Mouse (Mus musculus) brain, embryonic 14.5 days (tissue): Measurements from ENCODE around the gene Scgb2b2. TPM values are rescaled to one million over a fixed set of nuclear protein-coding genes. Genes with fewer than 3 reads are reported as not detected.

ENCODE experiments used
- DNase-seq: peaks from one replicate; pipeline ENCODE4 v3.0.0-alpha.2; 2011; ENCODE audit warnings: low read depth
- CTCF ChIP-seq: fragments of 200-500 bp; IDR thresholded peaks from 2 replicates; pipeline ENCODE4 v1.5.1; 2012; ENCODE audit warnings: inconsistent platforms, mild to moderate bottlenecking, moderate library complexity, borderline replicate concordance; ENCODE audit not compliant: insufficient read depth, insufficient read length; ENCODE audit errors: extremely low read depth
- POLR2A ChIP-seq: fragments of 200-500 bp; IDR thresholded peaks from 2 replicates; pipeline ENCODE4 v1.6.1; 2012; ENCODE audit warnings: mild to moderate bottlenecking, inconsistent platforms, borderline replicate concordance; ENCODE audit not compliant: poor library complexity, insufficient read depth, insufficient read length, severe bottlenecking; ENCODE audit errors: extremely low read depth
- polyA plus RNA-seq: library from polyadenylated mRNA; depleted of rRNA; stranded (reverse); fragments of >200 nt; gene quantifications from 2 replicates; pipeline ENCODE4 v1.2.3, GENCODE M21; 2012; rRNA removed

Gene Scgb2b2
- not detected in 2 replicates for polyA plus RNA-seq

DNA sequence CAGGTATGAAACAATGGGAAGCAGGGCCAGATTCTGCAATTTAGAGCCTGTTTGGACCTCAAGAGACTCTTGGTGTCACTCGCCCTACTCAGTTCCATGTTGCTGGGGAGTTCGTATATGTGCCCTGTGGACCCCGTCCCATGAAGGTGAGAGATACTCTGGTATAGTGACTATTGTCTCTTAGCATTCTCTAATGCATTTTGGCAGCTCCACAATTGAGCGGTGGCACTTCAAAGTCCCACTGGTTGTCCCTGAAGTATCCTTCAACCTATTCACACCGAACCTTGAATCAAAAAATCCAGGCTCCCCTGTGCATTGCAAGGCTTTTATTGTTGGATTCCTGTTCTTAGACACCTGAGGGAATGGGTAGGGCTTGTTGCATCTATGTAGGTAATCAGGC, at the start of gene Scgb2b2:
TSS of gene Scgb2b2 (plus strand) at position 301 of the 400 bp plus-strand sequence.
- no peak for DNase-seq
- TF ChIP-seq POLR2A (no peak), CTCF (no peak)

DNA sequence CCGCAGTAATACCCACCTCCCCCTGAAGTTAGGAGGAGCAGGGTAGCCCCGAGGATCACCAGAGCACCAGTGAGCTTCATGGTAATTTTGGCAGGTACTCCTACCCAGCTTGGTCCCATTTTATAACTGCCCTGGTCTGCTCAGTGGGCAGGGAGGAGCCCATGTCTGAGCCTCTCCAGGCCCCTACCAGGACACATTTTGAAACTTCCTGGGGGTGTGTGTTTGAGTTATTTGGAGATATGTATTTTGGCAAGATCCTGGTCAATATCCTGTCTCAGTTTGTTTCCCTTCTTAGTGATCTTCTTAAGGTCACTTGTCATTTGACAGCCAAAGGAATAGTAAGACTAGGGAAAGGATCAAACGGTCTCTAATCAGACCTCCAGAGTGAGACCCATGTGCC, 1.4 kb downstream of the Scgb2b2 start, which contains the start of gene Scgb1b2:
TSS of gene Scgb1b2 (minus strand) at position 101 of the 400 bp plus-strand sequence.
- DNase-seq = no peak
- TF ChIP-seq POLR2A (no peak), CTCF (no peak)

Other genes with a start within 250 kb of the Scgb2b2 start
- 10.3 and 12.5 TPM in 2 replicates for gene Fxyd5, start 248.0 kb upstream of the Scgb2b2 start, polyA plus RNA-seq
- gene Fxyd7, start 239.0 kb upstream of the Scgb2b2 start, polyA plus RNA-seq = 51.6 and 74.4 TPM in 2 replicates
- gene Fxyd1, start 233.3 kb upstream of the Scgb2b2 start, polyA plus RNA-seq = 8.5 and 12.6 TPM in 2 replicates
- gene Lgi4, start 231.2 kb upstream of the Scgb2b2 start, polyA plus RNA-seq = 0.74 and 0.79 TPM in 2 replicates
- 1.9 TPM in 2 replicates for gene Fxyd3, start 213.8 kb upstream of the Scgb2b2 start, polyA plus RNA-seq
- 0.62 and 1.00 TPM in 2 replicates for gene Hpn, start 175.2 kb upstream of the Scgb2b2 start, polyA plus RNA-seq
- 11.2 and 12.9 TPM in 2 replicates for gene Scn1b, start 163.5 kb upstream of the Scgb2b2 start, polyA plus RNA-seq
- 404 and 573 TPM in 2 replicates for gene Gramd1a, start 134.6 kb upstream of the Scgb2b2 start, polyA plus RNA-seq
- not detected in 2 replicates for gene Scgb1b2, start 1.3 kb downstream of the Scgb2b2 start, polyA plus RNA-seq
- gene Scgb2b3, start 71.6 kb downstream of the Scgb2b2 start, polyA plus RNA-seq = not detected in 2 replicates
- not detected in 2 replicates for gene Scgb1b3, start 85.1 kb downstream of the Scgb2b2 start, polyA plus RNA-seq